Mouse (Mus musculus): ENCODE data around the gene Actn4.

- no peak for TF ChIP-seq CTCF (IDR thresholded peaks at IDR 0.05; ENCODE audit: borderline replicate concordance, control insufficient read depth, extremely low read depth, insufficient read depth, low read length, poor library complexity)
- no peak for TF ChIP-seq POLR2A (IDR thresholded peaks at IDR 0.05; ENCODE audit: control insufficient read depth, extremely low read depth, insufficient read depth, low read length, poor library complexity)
These were observed 50.5 kb downstream of the Actn4 start for GRCm38 (mm10) chr7:28911632-28912031.
